16 mouse cellular contexts compared by ENCODE assay signal in genomic region chr8:120376215-120376614, GRCm38 (mm10).
DNase-seq lines count a peak whose midpoint lies in the region; ATAC-seq lines count a peak whose summit lies in the region.
"Had no signal": no experiment of that assay in that cellular context is flagged by ENCODE, and none has a peak within 500 bp of the region (broad histone marks: within the 10 kb centered on the region; RNA-seq: fewer than 3 reads in every experiment).

No protein-coding gene starts in this region.

- H3K27me3 ChIP-seq in megakaryocyte, embryonic 14.5 days (replicated peaks) = no peaks in the 10 kb centered on the region
- no peaks in the 10 kb centered on the region for H3K27me3 ChIP-seq in forebrain, embryonic 14.5 days (replicated peaks; ENCODE audit: control insufficient read depth, insufficient read depth, low read length)
- H3K27me3 ChIP-seq in liver, embryonic 16.5 days (ENCODE audit: control insufficient read depth, insufficient read depth, low read depth, low read length) = no peaks in the 10 kb centered on the region
- H3K27me3 ChIP-seq: heart, embryonic 12.5 days; limb, embryonic 15.5 days; Patski had no signal

- H3K4me1 ChIP-seq in megakaryocyte, embryonic 14.5 days = peaks cover 100% of the 10 kb centered on the region
- peaks cover 50% of the 10 kb centered on the region for H3K4me1 ChIP-seq in forebrain, embryonic 14.5 days (ENCODE audit: control insufficient read depth, insufficient read depth, low read length)
- H3K4me1 ChIP-seq in liver, embryonic 16.5 days (ENCODE audit: control insufficient read depth, low read depth, low read length) = peaks cover 78% of the 10 kb centered on the region

- H3K9me3 ChIP-seq in megakaryocyte, embryonic 14.5 days = no peaks in the 10 kb centered on the region
- no peaks in the 10 kb centered on the region for H3K9me3 ChIP-seq in forebrain, embryonic 14.5 days (replicated peaks; ENCODE audit: control insufficient read depth, low read length)
- H3K9me3 ChIP-seq in liver, embryonic 16.5 days (replicated peaks; ENCODE audit: control insufficient read depth, low read length) = no peaks in the 10 kb centered on the region
- H3K9me3 ChIP-seq: heart, embryonic 12.5 days; limb, embryonic 15.5 days had no signal

- peak; percentile 16 for DNase-seq in cerebellum, adult 9-11 months
- DNase-seq in cerebellum, adult 11-12 months = no peak
- peak; percentile 41 for DNase-seq in forebrain, embryonic 14.5 days (ENCODE audit: low spot score)
- no peak for DNase-seq in adrenal gland, postnatal 4 days (ENCODE audit: low spot score in 2 of 2)
- DNase-seq in heart, postnatal 25 days (ENCODE audit: low spot score) = no peak
- DNase-seq: cerebellum, postnatal 10 days; gastrocnemius, adult 2 months; kidney, adult 9 months had no signal

- intact Hi-C loops in heart, postnatal 25 days (cut with DNase I) = no loop called here

- WGBS in forebrain, embryonic 14.5 days = 39% methylated on average over 4 of the region's 4 CpGs
- WGBS in liver, embryonic 16.5 days (ENCODE audit: insufficient replicate concordance) = 82% methylated on average over 4 of the region's 4 CpGs

- no peak for ATAC-seq in megakaryocyte, adult 5-6 weeks (ENCODE audit: poor library complexity, severe bottlenecking)
- peak; percentile 30 for ATAC-seq in forebrain, embryonic 14.5 days
- ATAC-seq in liver, embryonic 16.5 days (ENCODE audit: low read depth) = no peak
- ATAC-seq: Patski had no signal

- peak overlapping the region; percentile 72; the same call in 1 of the 2 replicates for H3K27ac ChIP-seq in forebrain, embryonic 14.5 days (ENCODE audit: low read depth, low read length)
- H3K27ac ChIP-seq in liver, embryonic 16.5 days (ENCODE audit: low read length) = peak overlapping the region; percentile 98; the same call in 1 of the 2 replicates
- H3K27ac ChIP-seq: gastrocnemius, adult 2 months; layer of hippocampus, adult 2 months; limb, embryonic 15.5 days; macrophage had no signal

- H3K4me2 ChIP-seq in forebrain, embryonic 14.5 days (ENCODE audit: low read length) = no peak overlapping the region
- no peak overlapping the region; the same call in 1 of the 2 replicates for H3K4me2 ChIP-seq in liver, embryonic 16.5 days (ENCODE audit: low read depth, low read length)
- H3K4me2 ChIP-seq: heart, embryonic 12.5 days; limb, embryonic 15.5 days had no signal

- H3K4me3 ChIP-seq in megakaryocyte, embryonic 14.5 days (replicated peaks) = peak overlapping the region; percentile 88
- no peak overlapping the region for H3K4me3 ChIP-seq in forebrain, embryonic 14.5 days (ENCODE audit: low read depth, low read length)
- no peak overlapping the region for H3K4me3 ChIP-seq in liver, embryonic 16.5 days (ENCODE audit: low read depth, low read length)
- H3K4me3 ChIP-seq: gastrocnemius, adult 2 months; heart, embryonic 12.5 days; layer of hippocampus, adult 2 months; limb, embryonic 15.5 days had no signal

- no peaks in the 10 kb centered on the region for H3K36me3 ChIP-seq in megakaryocyte, embryonic 14.5 days (replicated peaks; ENCODE audit: low read length)
- no peaks in the 10 kb centered on the region for H3K36me3 ChIP-seq in forebrain, embryonic 14.5 days (ENCODE audit: control insufficient read depth, insufficient read depth, low read length)
- H3K36me3 ChIP-seq in liver, embryonic 16.5 days (ENCODE audit: control insufficient read depth, insufficient read depth) = no peaks in the 10 kb centered on the region
- H3K36me3 ChIP-seq: heart, embryonic 12.5 days; limb, embryonic 15.5 days had no signal

- no peak overlapping the region for H3K9ac ChIP-seq in forebrain, embryonic 14.5 days (ENCODE audit: low read length)
- H3K9ac ChIP-seq in liver, embryonic 16.5 days (ENCODE audit: low read depth, low read length) = no peak overlapping the region
- H3K9ac ChIP-seq: heart, embryonic 12.5 days; limb, embryonic 15.5 days had no signal

Comparison
In these comparisons a context has a peak if more than half of its experiments do, and no peak if none do; other contexts are left out.
1. DNase-seq: peak in cerebellum, adult 9-11 months (single experiment) and forebrain, embryonic 14.5 days (single experiment); none in cerebellum, adult 11-12 months (single experiment), adrenal gland, postnatal 4 days (0 of 2) and heart, postnatal 25 days (single experiment).